Mouse (Mus musculus): ENCODE data around the gene Cyp11a1. TPM values are rescaled to one million over a fixed set of nuclear protein-coding genes. Genes with fewer than 3 reads are reported as not detected.

Gene Cyp11a1
- polyA plus RNA-seq, 1 experiment, result 1.6 TPM

- H3K27ac ChIP-seq (ENCODE audit: control insufficient read depth, insufficient read depth, low read depth, low read length, poor library complexity), result no peak overlapping the region
- H3K4me3 ChIP-seq (replicated peaks; ENCODE audit: control insufficient read depth, low read depth, low read length), result no peak overlapping the region
- WGBS, result 11% methylated on average over 2 of the region's 2 CpGs
- TF ChIP-seq CTCF (IDR thresholded peaks at IDR 0.05; ENCODE audit: control insufficient read depth, insufficient read depth, low read length) (no peak), POLR2A (IDR thresholded peaks at IDR 0.05; ENCODE audit: borderline replicate concordance, control insufficient read depth, low read depth, low read length) (no peak)
- H3K4me1 ChIP-seq (ENCODE audit: control insufficient read depth, insufficient read depth, low read length), result peaks cover 3% of the 10 kb centered on the region; the same call in 1 of the 2 replicates
Observed at GRCm38 (mm10) chr9:58003272-58003671, 2.9 kb upstream of the Cyp11a1 start.

- TF ChIP-seq POLR2A (IDR thresholded peaks at IDR 0.05; ENCODE audit: borderline replicate concordance, control insufficient read depth, low read depth, low read length), result no peak
- no peak for TF ChIP-seq CTCF (IDR thresholded peaks at IDR 0.05; ENCODE audit: control insufficient read depth, insufficient read depth, low read length)
- Histone ChIP-seq H3K4me1 (ENCODE audit: control insufficient read depth, insufficient read depth, low read length) (peaks cover 3% of the 10 kb centered on the region; the same call in 1 of the 2 replicates), H3K27ac (ENCODE audit: control insufficient read depth, insufficient read depth, low read depth, low read length, poor library complexity) (no peak overlapping the region; the same call in 1 of the 2 replicates), H3K4me3 (replicated peaks; ENCODE audit: control insufficient read depth, low read depth, low read length) (no peak overlapping the region)
- 82% methylated on average over 12 of the region's 12 CpGs for WGBS
Observed at GRCm38 (mm10) chr9:58008336-58009014, 2.3 kb downstream of the Cyp11a1 start.

DNA sequence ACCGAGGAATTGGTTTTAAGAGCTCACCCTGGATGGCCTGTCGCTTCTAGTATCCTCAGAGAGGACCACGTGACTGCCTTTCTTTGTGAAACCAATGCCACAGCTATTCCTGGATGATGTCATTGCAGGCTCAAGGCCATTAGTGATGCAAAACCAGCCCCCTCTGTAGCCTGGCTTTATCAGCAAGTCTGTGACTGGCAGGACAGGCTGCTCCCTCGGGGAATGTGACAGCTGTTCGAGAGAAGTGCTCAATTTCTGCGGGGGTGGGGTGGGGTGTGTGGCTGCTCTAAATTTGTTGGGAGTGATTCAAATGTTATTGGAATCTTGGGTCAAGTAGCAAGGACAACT is 2.8 kb downstream of the Cyp11a1 start:
- no peak for TF ChIP-seq CTCF (IDR thresholded peaks at IDR 0.05; ENCODE audit: control insufficient read depth, insufficient read depth, low read length)
- no peak for TF ChIP-seq POLR2A (IDR thresholded peaks at IDR 0.05; ENCODE audit: borderline replicate concordance, control insufficient read depth, low read depth, low read length)
- no peak overlapping the region; the same call in 1 of the 2 replicates for H3K27ac ChIP-seq (ENCODE audit: control insufficient read depth, insufficient read depth, low read depth, low read length, poor library complexity)
- 51% methylated on average over 6 of the region's 6 CpGs for WGBS
- H3K4me1 ChIP-seq (ENCODE audit: control insufficient read depth, insufficient read depth, low read length), result peaks cover 3% of the 10 kb centered on the region; the same call in 1 of the 2 replicates
- no peak overlapping the region for H3K4me3 ChIP-seq (replicated peaks; ENCODE audit: control insufficient read depth, low read depth, low read length)

- 65% methylated on average over 3 of the region's 3 CpGs for WGBS
Observed at GRCm38 (mm10) chr9:58009588-58009987, 3.4 kb downstream of the Cyp11a1 start.

DNA sequence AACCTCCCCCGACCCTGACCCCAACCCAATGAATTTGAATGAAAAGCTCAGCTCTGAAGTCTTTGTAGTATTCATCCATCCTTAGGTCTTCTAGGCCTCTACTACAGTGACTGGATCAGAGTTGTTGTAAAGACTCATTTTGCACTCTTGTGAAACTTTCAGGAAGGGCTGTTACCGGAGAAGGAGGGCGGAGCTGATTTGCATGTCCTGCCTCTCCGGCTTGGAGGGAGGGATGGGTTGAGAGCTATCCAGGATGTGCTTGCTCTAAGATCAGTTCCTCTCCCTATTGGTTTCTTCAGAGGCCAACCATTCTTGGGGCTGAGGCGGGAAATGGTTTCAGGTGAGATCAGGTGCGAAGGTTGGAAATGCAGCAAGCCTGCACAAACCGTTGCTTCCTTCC is 4.8 kb downstream of the Cyp11a1 start:
- Histone ChIP-seq H3K27ac (ENCODE audit: control insufficient read depth, insufficient read depth, low read depth, low read length, poor library complexity) (no peak overlapping the region), H3K4me3 (replicated peaks; ENCODE audit: control insufficient read depth, low read depth, low read length) (no peak overlapping the region), H3K4me1 (ENCODE audit: control insufficient read depth, insufficient read depth, low read length) (peaks cover 2% of the 10 kb centered on the region; the same call in 1 of the 2 replicates)
- no peak for TF ChIP-seq CTCF (IDR thresholded peaks at IDR 0.05; ENCODE audit: control insufficient read depth, insufficient read depth, low read length)
- no peak for TF ChIP-seq POLR2A (IDR thresholded peaks at IDR 0.05; ENCODE audit: borderline replicate concordance, control insufficient read depth, low read depth, low read length)
- WGBS, result 57% methylated on average over 7 of the region's 7 CpGs

More at GRCm38 (mm10) chr9:58009588-58009987, 3.4 kb downstream of the Cyp11a1 start:
- Histone ChIP-seq H3K27ac (ENCODE audit: control insufficient read depth, insufficient read depth, low read depth, low read length, poor library complexity) (no peak overlapping the region), H3K4me1 (ENCODE audit: control insufficient read depth, insufficient read depth, low read length) (peaks cover 3% of the 10 kb centered on the region; the same call in 1 of the 2 replicates), H3K4me3 (replicated peaks; ENCODE audit: control insufficient read depth, low read depth, low read length) (no peak overlapping the region)
- TF ChIP-seq POLR2A (IDR thresholded peaks at IDR 0.05; ENCODE audit: borderline replicate concordance, control insufficient read depth, low read depth, low read length) (no peak), CTCF (IDR thresholded peaks at IDR 0.05; ENCODE audit: control insufficient read depth, insufficient read depth, low read length) (no peak)

- H3K27ac ChIP-seq (ENCODE audit: control insufficient read depth, insufficient read depth, low read depth, low read length, poor library complexity), result no peak overlapping the region
- TF ChIP-seq CTCF (IDR thresholded peaks at IDR 0.05; ENCODE audit: control insufficient read depth, insufficient read depth, low read length), result no peak
- no peak for TF ChIP-seq POLR2A (IDR thresholded peaks at IDR 0.05; ENCODE audit: borderline replicate concordance, control insufficient read depth, low read depth, low read length)
- WGBS, result 82% methylated on average over 8 of the region's 8 CpGs
- no peak overlapping the region for H3K4me3 ChIP-seq (replicated peaks; ENCODE audit: control insufficient read depth, low read depth, low read length)
- peaks cover 2% of the 10 kb centered on the region; the same call in 1 of the 2 replicates for H3K4me1 ChIP-seq (ENCODE audit: control insufficient read depth, insufficient read depth, low read length)
Observed at GRCm38 (mm10) chr9:58011552-58011951, 5.3 kb downstream of the Cyp11a1 start.

GRCm38 (mm10) chr9:58012486-58012885 is 6.3 kb downstream of the Cyp11a1 start:
- 75% methylated on average over 2 of the region's 2 CpGs for WGBS
- no peak for TF ChIP-seq CTCF (IDR thresholded peaks at IDR 0.05; ENCODE audit: control insufficient read depth, insufficient read depth, low read length)
- no peak for TF ChIP-seq POLR2A (IDR thresholded peaks at IDR 0.05; ENCODE audit: borderline replicate concordance, control insufficient read depth, low read depth, low read length)
- Histone ChIP-seq H3K4me1 (ENCODE audit: control insufficient read depth, insufficient read depth, low read length) (no peaks in the 10 kb centered on the region; the same call in 1 of the 2 replicates), H3K27ac (ENCODE audit: control insufficient read depth, insufficient read depth, low read depth, low read length, poor library complexity) (no peak overlapping the region), H3K4me3 (replicated peaks; ENCODE audit: control insufficient read depth, low read depth, low read length) (no peak overlapping the region)

DNA sequence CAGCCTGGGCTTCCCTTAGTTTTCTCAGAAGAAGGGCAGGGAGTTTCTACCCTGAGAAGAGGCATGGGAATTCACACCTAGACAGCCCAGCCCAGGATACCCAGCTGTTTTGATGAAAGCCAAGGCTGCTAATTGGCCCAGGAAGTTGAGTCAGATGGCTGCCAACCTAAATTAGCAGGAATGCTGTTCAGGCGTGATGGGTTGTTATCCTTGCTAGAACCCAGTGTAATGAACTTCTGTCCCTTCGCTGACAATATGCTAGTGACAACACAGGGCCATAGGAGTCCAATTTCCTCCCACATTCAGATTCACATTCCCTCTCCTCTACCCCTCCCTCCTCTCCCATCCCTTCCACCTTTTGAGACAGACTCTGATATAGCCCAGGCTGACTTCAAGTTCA is 6.7 kb downstream of the Cyp11a1 start:
- 81% methylated on average over 2 of the region's 2 CpGs for WGBS
- no peak overlapping the region for H3K4me3 ChIP-seq (replicated peaks; ENCODE audit: control insufficient read depth, low read depth, low read length)
- H3K4me1 ChIP-seq (ENCODE audit: control insufficient read depth, insufficient read depth, low read length), result no peaks in the 10 kb centered on the region; the same call in 1 of the 2 replicates
- no peak overlapping the region for H3K27ac ChIP-seq (ENCODE audit: control insufficient read depth, insufficient read depth, low read depth, low read length, poor library complexity)
- TF ChIP-seq POLR2A (IDR thresholded peaks at IDR 0.05; ENCODE audit: borderline replicate concordance, control insufficient read depth, low read depth, low read length), result no peak
- TF ChIP-seq CTCF (IDR thresholded peaks at IDR 0.05; ENCODE audit: control insufficient read depth, insufficient read depth, low read length), result no peak
